Mouse (Mus musculus): ENCODE results near the gene Galnt7. TPM values are rescaled to one million over a fixed set of nuclear protein-coding genes. Genes with fewer than 3 reads are reported as not detected.
A peak's percentile ranks its signal among the peaks of the same experiment; 100 is the strongest.
"Not testable (repeated sequence)": the region's sequence is repeated elsewhere in the genome, so short reads cannot be mapped to it uniquely, and the experiment has no call there.

Gene Galnt7
- polyA plus RNA-seq, 1 experiment, result not detected

GRCm38 (mm10) chr8:57508657-57509056, 144.2 kb downstream of the Galnt7 start:
- no peak for TF ChIP-seq GATA1 (IDR thresholded peaks at IDR 0.05; ENCODE audit: low read length)
- TF ChIP-seq TAL1 (IDR thresholded peaks at IDR 0.05; ENCODE audit: low read length), result no peak
- Histone ChIP-seq H3K9me3 (ENCODE audit: control insufficient read depth, low read length) (no peaks in the 10 kb centered on the region), H3K4me1 (ENCODE audit: control insufficient read depth) (peaks cover 57% of the 10 kb centered on the region), H3K4me3 (replicated peaks) (no peak overlapping the region), H3K27me3 (ENCODE audit: control insufficient read depth) (no peaks in the 10 kb centered on the region), H3K36me3 (ENCODE audit: control insufficient read depth) (peaks cover 38% of the 10 kb centered on the region)

- Histone ChIP-seq H3K9me3 (ENCODE audit: control insufficient read depth, low read length) (no peaks in the 10 kb centered on the region), H3K36me3 (ENCODE audit: control insufficient read depth) (peaks cover 27% of the 10 kb centered on the region), H3K4me3 (replicated peaks) (peak overlapping the region; percentile 49), H3K27me3 (ENCODE audit: control insufficient read depth) (no peaks in the 10 kb centered on the region), H3K4me1 (ENCODE audit: control insufficient read depth) (peaks cover 56% of the 10 kb centered on the region)
- TF ChIP-seq TAL1 (IDR thresholded peaks at IDR 0.05; ENCODE audit: low read length), result no peak
- TF ChIP-seq GATA1 (IDR thresholded peaks at IDR 0.05; ENCODE audit: low read length), result no peak
Measured at GRCm38 (mm10) chr8:57507556-57508063, 145.2 kb downstream of the Galnt7 start.

- H3K27me3 ChIP-seq (ENCODE audit: control insufficient read depth); H3K9me3 ChIP-seq (ENCODE audit: control insufficient read depth, low read length): not testable (repeated sequence)
- Histone ChIP-seq H3K4me1 (ENCODE audit: control insufficient read depth) (peaks cover 53% of the 10 kb centered on the region), H3K4me3 (replicated peaks) (peak overlapping the region; percentile 21), H3K36me3 (ENCODE audit: control insufficient read depth) (peaks cover 24% of the 10 kb centered on the region)
Measured at GRCm38 (mm10) chr8:57505500-57505899, 147.3 kb downstream of the Galnt7 start.

- no peak overlapping the region for H3K4me3 ChIP-seq (replicated peaks)
- no peaks in the 10 kb centered on the region for H3K9me3 ChIP-seq (ENCODE audit: control insufficient read depth, low read length)
- H3K27me3 ChIP-seq (ENCODE audit: control insufficient read depth), result no peaks in the 10 kb centered on the region
- TF ChIP-seq TAL1 (IDR thresholded peaks at IDR 0.05; ENCODE audit: low read length) (no peak), GATA1 (IDR thresholded peaks at IDR 0.05; ENCODE audit: low read length) (no peak)
- H3K36me3 ChIP-seq (ENCODE audit: control insufficient read depth), result peaks cover 12% of the 10 kb centered on the region
- peaks cover 38% of the 10 kb centered on the region for H3K4me1 ChIP-seq (ENCODE audit: control insufficient read depth)
Measured at GRCm38 (mm10) chr8:57503641-57504040, 149.2 kb downstream of the Galnt7 start.

GRCm38 (mm10) chr8:57498847-57499511, 153.9 kb downstream of the Galnt7 start:
- Histone ChIP-seq H3K4me1 (ENCODE audit: control insufficient read depth) (peaks cover 6% of the 10 kb centered on the region), H3K4me3 (replicated peaks) (no peak overlapping the region), H3K9me3 (ENCODE audit: control insufficient read depth, low read length) (no peaks in the 10 kb centered on the region)

GRCm38 (mm10) chr8:57498494-57498846, 154.4 kb downstream of the Galnt7 start:
- H3K27me3 ChIP-seq (ENCODE audit: control insufficient read depth), result no peaks in the 10 kb centered on the region
- H3K4me1 ChIP-seq (ENCODE audit: control insufficient read depth), result peaks cover 6% of the 10 kb centered on the region
- no peak overlapping the region for H3K4me3 ChIP-seq (replicated peaks)
- H3K36me3 ChIP-seq (ENCODE audit: control insufficient read depth), result peaks cover 2% of the 10 kb centered on the region; the same call in 1 of the 2 replicates
- H3K9me3 ChIP-seq (ENCODE audit: control insufficient read depth, low read length), result no peaks in the 10 kb centered on the region
- no peak for TF ChIP-seq GATA1 (IDR thresholded peaks at IDR 0.05; ENCODE audit: low read length)
- TF ChIP-seq TAL1 (IDR thresholded peaks at IDR 0.05; ENCODE audit: low read length), result no peak

More at GRCm38 (mm10) chr8:57498847-57499511, 153.9 kb downstream of the Galnt7 start:
- Histone ChIP-seq H3K36me3 (ENCODE audit: control insufficient read depth) (peaks cover 2% of the 10 kb centered on the region; the same call in 1 of the 2 replicates), H3K27me3 (ENCODE audit: control insufficient read depth) (no peaks in the 10 kb centered on the region)
- no peak for TF ChIP-seq TAL1 (IDR thresholded peaks at IDR 0.05; ENCODE audit: low read length)
- no peak for TF ChIP-seq GATA1 (IDR thresholded peaks at IDR 0.05; ENCODE audit: low read length)

- Histone ChIP-seq H3K4me1 (ENCODE audit: control insufficient read depth) (peaks cover 37% of the 10 kb centered on the region), H3K36me3 (ENCODE audit: control insufficient read depth) (peaks cover 2% of the 10 kb centered on the region; the same call in 1 of the 2 replicates), H3K9me3 (ENCODE audit: control insufficient read depth, low read length) (no peaks in the 10 kb centered on the region), H3K4me3 (replicated peaks) (no peak overlapping the region), H3K27me3 (ENCODE audit: control insufficient read depth) (no peaks in the 10 kb centered on the region)
- TF ChIP-seq TAL1 (IDR thresholded peaks at IDR 0.05; ENCODE audit: low read length), result no peak
- no peak for TF ChIP-seq GATA1 (IDR thresholded peaks at IDR 0.05; ENCODE audit: low read length)
Measured at GRCm38 (mm10) chr8:57491873-57492272, 161.0 kb downstream of the Galnt7 start.

- TF ChIP-seq TAL1 (IDR thresholded peaks at IDR 0.05; ENCODE audit: low read length) (no peak), GATA1 (IDR thresholded peaks at IDR 0.05; ENCODE audit: low read length) (no peak)
- H3K27me3 ChIP-seq (ENCODE audit: control insufficient read depth), result no peaks in the 10 kb centered on the region
- no peak overlapping the region for H3K4me3 ChIP-seq (replicated peaks)
Measured at GRCm38 (mm10) chr8:57489896-57490295, 162.9 kb downstream of the Galnt7 start.

GRCm38 (mm10) chr8:57489366-57489765, 163.5 kb downstream of the Galnt7 start:
- Histone ChIP-seq H3K27me3 (ENCODE audit: control insufficient read depth) (no peaks in the 10 kb centered on the region), H3K9me3 (ENCODE audit: control insufficient read depth, low read length) (no peaks in the 10 kb centered on the region), H3K4me3 (replicated peaks) (no peak overlapping the region), H3K36me3 (ENCODE audit: control insufficient read depth) (peaks cover 4% of the 10 kb centered on the region), H3K4me1 (ENCODE audit: control insufficient read depth) (peaks cover 48% of the 10 kb centered on the region)
- no peak for TF ChIP-seq TAL1 (IDR thresholded peaks at IDR 0.05; ENCODE audit: low read length)
- TF ChIP-seq GATA1 (IDR thresholded peaks at IDR 0.05; ENCODE audit: low read length), result no peak

More at GRCm38 (mm10) chr8:57489896-57490295, 162.9 kb downstream of the Galnt7 start:
- peaks cover 50% of the 10 kb centered on the region for H3K4me1 ChIP-seq (ENCODE audit: control insufficient read depth)
- H3K9me3 ChIP-seq (ENCODE audit: control insufficient read depth, low read length), result no peaks in the 10 kb centered on the region
- peaks cover 4% of the 10 kb centered on the region for H3K36me3 ChIP-seq (ENCODE audit: control insufficient read depth)

All from erythroblast, embryonic 14.5 days (primary cell).